Mouse (Mus musculus) stomach, postnatal 0 days (tissue): Measurements from ENCODE around the gene Rassf2.

ENCODE experiments used
- CTCF ChIP-seq: IDR thresholded peaks from 2 replicates; pipeline ENCODE4 v1.5.1; 2016; ENCODE audit warnings: antibody characterized with exemption, low read depth, mild to moderate bottlenecking, moderate library complexity
- EP300 ChIP-seq: optimal IDR thresholded peaks from 2 replicates; pipeline ENCODE3; 2016; ENCODE audit warnings: antibody characterized with exemption

GRCm38 (mm10) chr2:131948916-131949639 lies 81.0 kb downstream of the Rassf2 start:
- TF ChIP-seq CTCF (no peak), EP300 (no peak)
